Mouse (Mus musculus): ENCODE data around the gene Susd2. TPM values are rescaled to one million over a fixed set of nuclear protein-coding genes. Genes with fewer than 3 reads are reported as not detected.

Susd2 gene
- polyA plus RNA-seq, 1 experiment from 2014 or later, result 10.1 TPM

DNA sequence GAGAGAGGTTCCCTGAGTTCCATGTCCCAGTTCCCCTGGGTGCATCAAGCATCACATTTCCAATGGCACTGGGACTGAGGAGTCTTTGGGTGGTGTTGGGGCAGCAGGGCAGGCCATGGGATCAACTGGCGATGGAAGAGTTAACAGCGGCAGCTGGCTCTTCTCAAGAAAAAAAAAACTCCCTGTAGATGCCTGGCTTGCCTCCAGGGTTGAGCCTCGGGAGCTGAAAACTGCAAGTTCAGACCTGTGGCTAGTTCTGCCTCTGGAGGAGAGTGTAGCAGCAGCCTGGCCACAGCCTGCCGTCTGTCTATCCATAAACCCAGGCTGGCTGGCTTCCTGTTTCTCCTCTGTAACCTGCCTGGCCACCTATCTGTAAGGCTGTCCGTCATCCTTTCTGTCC, 54.7 kb downstream of the Susd2 start, which contains the start of gene Ggt5:
Ggt5 (plus strand) TSS at position 212 of the 400 bp plus-strand sequence.
- H3K9me3 ChIP-seq (replicated peaks), result no peaks in the 10 kb centered on the region
- H3K4me1 ChIP-seq, result peaks cover 24% of the 10 kb centered on the region
- H3K4me3 ChIP-seq (replicated peaks), result no peak within 1 kb of the TSS; the same call in 1 of the 2 replicates
- 13% methylated on average over 5 of the region's 5 CpGs for WGBS
- H3K27me3 ChIP-seq, result no peaks in the 10 kb centered on the region; the same call in 1 of the 2 replicates
- H3K4me2 ChIP-seq (replicated peaks), result peak within 1 kb of the TSS; percentile 17; the same call in 1 of the 2 replicates
- H3K27ac ChIP-seq (replicated peaks), result no peak within 1 kb of the TSS; the same call in 1 of the 2 replicates
- H3K9ac ChIP-seq, result no peak within 1 kb of the TSS
- ATAC-seq (ENCODE audit: insufficient number of reproducible peaks, low FRiP score, low TSS enrichment, low read depth), result no peak
- H3K36me3 ChIP-seq, result no peaks in the 10 kb centered on the region

DNA sequence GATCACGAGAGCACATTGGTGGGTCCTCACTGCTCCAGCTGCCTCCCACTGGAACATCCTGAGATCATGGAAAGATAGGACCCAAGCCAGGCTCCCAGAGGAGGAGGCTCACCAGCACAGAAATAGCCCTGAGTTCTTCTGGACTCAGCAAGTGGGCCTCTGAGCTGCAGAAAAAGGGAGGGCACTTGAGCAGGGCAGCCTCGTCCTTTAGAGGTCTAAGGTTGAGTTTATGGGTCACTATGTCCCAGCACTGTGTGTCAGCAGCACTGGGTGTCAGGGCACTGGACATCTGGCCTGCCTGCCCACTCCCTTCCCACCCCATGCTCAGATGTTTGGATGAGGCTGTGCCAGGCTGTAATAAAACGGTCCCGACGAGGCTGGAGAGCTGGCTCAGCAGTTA, 55.5 kb downstream of the Susd2 start:
- no peak for ATAC-seq (ENCODE audit: insufficient number of reproducible peaks, low FRiP score, low TSS enrichment, low read depth)

DNA sequence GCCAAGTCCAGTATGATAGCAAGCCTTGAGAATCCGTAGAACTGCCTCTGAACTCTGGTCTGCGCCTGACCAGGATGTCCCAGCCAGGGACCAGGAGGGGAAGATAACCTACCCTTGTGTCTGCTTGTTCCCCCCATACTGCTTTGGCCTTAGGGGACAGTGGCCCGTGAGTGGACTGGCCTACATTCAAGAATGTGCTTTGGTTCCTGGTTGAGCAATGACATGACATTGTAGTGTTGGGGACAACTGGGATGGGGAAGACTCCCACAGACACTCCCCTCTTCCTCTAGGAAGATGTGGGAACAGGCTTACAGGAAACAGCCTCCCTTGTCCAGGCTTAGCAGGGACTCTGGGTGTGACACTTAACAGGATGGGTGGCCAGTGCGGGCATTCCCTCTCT, 56.0 kb downstream of the Susd2 start:
- ATAC-seq (ENCODE audit: insufficient number of reproducible peaks, low FRiP score, low TSS enrichment, low read depth), result no peak
- 88% methylated on average over 4 of the region's 4 CpGs for WGBS

More for the DNA sequence above, 55.5 kb downstream of the Susd2 start:
- no peaks in the 10 kb centered on the region for H3K9me3 ChIP-seq (replicated peaks)
- H3K4me2 ChIP-seq (replicated peaks), result no peak overlapping the region
- no peaks in the 10 kb centered on the region for H3K36me3 ChIP-seq
- no peaks in the 10 kb centered on the region; the same call in 1 of the 2 replicates for H3K27me3 ChIP-seq
- H3K4me3 ChIP-seq (replicated peaks), result no peak overlapping the region
- WGBS, result 65% methylated on average over 5 of the region's 5 CpGs
- peaks cover 24% of the 10 kb centered on the region for H3K4me1 ChIP-seq
- H3K27ac ChIP-seq (replicated peaks), result no peak overlapping the region
- no peak overlapping the region for H3K9ac ChIP-seq

More for the DNA sequence above, 56.0 kb downstream of the Susd2 start:
- no peaks in the 10 kb centered on the region for H3K9me3 ChIP-seq (replicated peaks)
- no peak overlapping the region for H3K27ac ChIP-seq (replicated peaks)
- no peaks in the 10 kb centered on the region for H3K36me3 ChIP-seq
- H3K4me2 ChIP-seq (replicated peaks), result no peak overlapping the region
- H3K9ac ChIP-seq, result no peak overlapping the region
- no peaks in the 10 kb centered on the region; the same call in 1 of the 2 replicates for H3K27me3 ChIP-seq
- H3K4me3 ChIP-seq (replicated peaks), result no peak overlapping the region
- peaks cover 24% of the 10 kb centered on the region for H3K4me1 ChIP-seq

Other genes starting within 250 kb of the Susd2 start
- 2.2 and 2.6 TPM in 2 replicates for gene Upb1, start 242.9 kb downstream of the Susd2 start, polyA plus RNA-seq (2015; fragmentation: Nextera tagmentation; extraction: Ambion mirVana)
- 156 and 168 TPM in 2 replicates for gene Snrpd3, start 126.5 kb downstream of the Susd2 start, polyA plus RNA-seq (2015; fragmentation: Nextera tagmentation; extraction: Ambion mirVana)
- 26.3 and 27.7 TPM in 2 replicates for gene Gucd1, start 126.0 kb downstream of the Susd2 start, polyA plus RNA-seq (2015; fragmentation: Nextera tagmentation; extraction: Ambion mirVana)
- gene Lrrc75b, start 83.7 kb downstream of the Susd2 start, polyA plus RNA-seq (2015; fragmentation: Nextera tagmentation; extraction: Ambion mirVana), result 4.9 and 6.3 TPM in 2 replicates
- gene Ggt1, start 82.4 kb downstream of the Susd2 start, polyA plus RNA-seq (2015; fragmentation: Nextera tagmentation; extraction: Ambion mirVana), result 1.7 and 2.2 TPM in 2 replicates
- gene Ggt5, start 54.7 kb downstream of the Susd2 start, polyA plus RNA-seq (2015; fragmentation: Nextera tagmentation; extraction: Ambion mirVana), result 2.8 and 3.2 TPM in 2 replicates
- gene Cabin1, start 120.3 kb upstream of the Susd2 start, polyA plus RNA-seq (2015; fragmentation: Nextera tagmentation; extraction: Ambion mirVana), result 29.4 and 30.0 TPM in 2 replicates
- gene Ddt, start 129.4 kb upstream of the Susd2 start, polyA plus RNA-seq (2015; fragmentation: Nextera tagmentation; extraction: Ambion mirVana), result 53.2 and 58.3 TPM in 2 replicates
- gene Gm20441, start 136.9 kb upstream of the Susd2 start, polyA plus RNA-seq (2015; fragmentation: Nextera tagmentation; extraction: Ambion mirVana), result not detected in 2 replicates
- 17.1 and 18.1 TPM in 2 replicates for gene Gstt3, start 137.4 kb upstream of the Susd2 start, polyA plus RNA-seq (2015; fragmentation: Nextera tagmentation; extraction: Ambion mirVana)
- 13.8 and 14.5 TPM in 2 replicates for gene Gstt1, start 154.6 kb upstream of the Susd2 start, polyA plus RNA-seq (2015; fragmentation: Nextera tagmentation; extraction: Ambion mirVana)
- gene Gstt4, start 178.5 kb upstream of the Susd2 start, polyA plus RNA-seq (2015; fragmentation: Nextera tagmentation; extraction: Ambion mirVana), result not detected in 2 replicates
- gene Gstt2, start 193.4 kb upstream of the Susd2 start, polyA plus RNA-seq (2015; fragmentation: Nextera tagmentation; extraction: Ambion mirVana), result 9.0 and 11.0 TPM in 2 replicates
- 1,283 and 1,429 TPM in 2 replicates for gene Mif, start 216.2 kb upstream of the Susd2 start, polyA plus RNA-seq (2015; fragmentation: Nextera tagmentation; extraction: Ambion mirVana)
- 2.0 and 3.1 TPM in 2 replicates for gene Derl3, start 249.4 kb upstream of the Susd2 start, polyA plus RNA-seq (2015; fragmentation: Nextera tagmentation; extraction: Ambion mirVana)